Mouse (Mus musculus) adrenal gland, adult 8-10 months (tissue): ENCODE data around the gene Otx2. TPM values are rescaled to one million over a fixed set of nuclear protein-coding genes. Genes with fewer than 3 reads are reported as not detected.

Experiments
- DNase-seq: peaks from one replicate; pipeline ENCODE4 v3.0.0; 2022
- total RNA-seq, 4 experiments: library from RNA; stranded (reverse); gene quantifications; 2 replicates each; pipeline ENCODE4 v1.2.4; 2022

The Otx2 gene
- total RNA-seq = not detected

DNA sequence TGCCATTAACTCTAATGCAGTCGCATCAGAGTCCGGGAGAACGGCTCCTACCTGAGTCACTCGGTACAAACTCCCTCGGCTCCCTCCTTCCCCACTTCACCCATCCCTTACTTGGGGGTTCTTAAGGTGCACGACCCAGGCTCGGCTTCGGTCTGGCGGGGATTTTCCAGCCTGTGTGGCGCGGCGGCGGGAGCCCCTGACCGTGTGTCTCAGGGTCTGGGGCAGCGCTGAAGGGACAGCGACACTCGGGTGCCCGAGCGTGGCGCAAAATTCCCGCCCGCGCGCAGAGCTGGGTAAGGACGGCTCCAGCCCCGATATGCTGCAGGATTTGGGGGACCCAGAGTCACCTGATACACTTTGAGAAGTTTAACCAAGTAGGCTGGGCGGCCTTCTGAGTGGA lies at the start of gene Otx2:
Otx2 (minus strand) TSS at position 279 of the 400 bp plus-strand sequence.
- DNase-seq = no peak

DNA sequence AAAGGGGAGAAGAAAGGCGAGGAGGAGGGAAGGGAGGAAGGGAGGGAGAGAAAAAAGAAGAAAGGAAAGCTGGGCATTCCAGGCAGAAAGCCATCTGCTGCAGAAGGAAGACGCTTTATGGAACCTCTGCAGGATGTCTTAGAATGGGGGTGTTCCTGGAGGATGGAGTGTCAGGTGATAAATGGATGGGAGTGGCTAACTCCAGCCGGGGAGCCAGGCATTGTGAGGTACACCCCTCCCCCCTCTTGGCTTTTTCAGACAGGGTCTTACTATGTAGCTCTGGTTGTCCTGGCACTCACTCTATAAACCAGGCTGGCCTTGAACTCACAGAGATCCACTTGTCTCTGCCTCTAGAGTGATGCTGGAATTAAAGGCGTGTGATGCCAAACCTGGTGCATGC lies 49.1 kb upstream of the Otx2 start:
- DNase-seq = no peak

DNA sequence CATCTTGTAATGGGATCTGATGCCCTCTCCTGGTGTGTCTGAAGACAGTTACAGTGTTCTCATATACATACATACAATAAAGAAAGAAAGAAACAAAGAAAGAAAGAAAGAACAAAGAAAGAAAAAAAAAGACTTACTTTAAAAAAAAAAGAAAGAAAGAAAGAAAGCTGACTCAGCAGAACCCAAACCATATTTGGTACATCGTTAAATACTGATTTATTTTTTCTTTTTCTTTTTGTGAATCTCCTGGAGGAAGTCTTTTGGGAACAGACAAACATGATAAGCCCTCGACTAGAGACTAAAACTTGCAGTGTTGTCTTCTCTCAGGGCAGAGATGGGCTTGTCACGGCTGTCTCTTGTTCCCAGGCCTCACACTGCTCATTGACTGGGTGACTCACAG lies 45.7 kb upstream of the Otx2 start:
- DNase-seq = no peak

DNA sequence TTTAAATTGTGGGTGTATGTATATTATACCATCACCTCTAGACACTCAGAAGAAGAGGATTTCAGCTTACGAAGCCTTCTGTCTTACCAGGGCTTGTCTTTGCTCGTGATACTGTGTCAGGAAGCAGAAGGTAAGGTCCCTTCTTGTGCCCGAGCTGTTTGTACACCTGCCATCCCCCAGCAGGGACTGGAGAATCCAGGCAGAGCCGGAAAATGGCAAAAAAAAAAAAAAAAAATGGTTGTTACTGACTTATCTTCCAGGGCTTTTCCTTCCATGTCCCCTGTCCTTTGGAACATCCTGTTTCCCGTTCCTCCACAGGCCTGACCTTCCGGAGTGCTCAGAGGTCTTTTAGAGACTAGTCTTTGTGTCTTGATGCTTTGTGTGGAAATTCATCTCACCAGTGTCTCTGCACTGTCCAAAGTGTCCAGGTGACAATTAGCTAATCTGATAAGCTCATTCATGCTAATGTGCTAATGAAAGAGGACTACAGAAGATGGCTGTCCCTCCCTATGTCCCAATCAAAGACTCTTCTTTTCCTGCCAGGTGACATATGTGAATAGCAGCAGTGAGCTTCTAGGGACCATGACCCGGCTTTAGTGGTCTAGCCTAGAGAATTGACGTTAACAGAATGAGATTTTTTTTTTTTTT lies 44.1 kb upstream of the Otx2 start:
- DNase-seq = no peak

DNA sequence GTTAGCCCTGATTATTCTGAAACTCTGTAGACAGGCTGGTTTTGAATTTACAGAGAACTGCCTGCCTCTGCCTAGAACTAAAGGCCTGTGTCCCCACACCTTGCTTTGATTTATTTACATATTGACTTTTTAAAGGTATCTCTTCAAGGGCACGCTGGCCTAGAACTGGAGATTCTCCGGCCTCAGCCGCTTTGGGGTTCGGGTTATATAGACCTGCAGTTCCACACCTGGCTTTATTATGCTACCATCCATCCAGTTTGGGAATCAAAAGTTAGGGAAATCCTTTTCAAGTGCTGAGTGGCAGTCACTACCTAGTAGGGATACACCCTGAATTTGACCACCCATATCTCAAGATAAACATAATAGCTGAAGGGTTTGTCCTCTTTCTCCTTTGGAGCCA lies 42.8 kb upstream of the Otx2 start:
- DNase-seq = no peak

DNA sequence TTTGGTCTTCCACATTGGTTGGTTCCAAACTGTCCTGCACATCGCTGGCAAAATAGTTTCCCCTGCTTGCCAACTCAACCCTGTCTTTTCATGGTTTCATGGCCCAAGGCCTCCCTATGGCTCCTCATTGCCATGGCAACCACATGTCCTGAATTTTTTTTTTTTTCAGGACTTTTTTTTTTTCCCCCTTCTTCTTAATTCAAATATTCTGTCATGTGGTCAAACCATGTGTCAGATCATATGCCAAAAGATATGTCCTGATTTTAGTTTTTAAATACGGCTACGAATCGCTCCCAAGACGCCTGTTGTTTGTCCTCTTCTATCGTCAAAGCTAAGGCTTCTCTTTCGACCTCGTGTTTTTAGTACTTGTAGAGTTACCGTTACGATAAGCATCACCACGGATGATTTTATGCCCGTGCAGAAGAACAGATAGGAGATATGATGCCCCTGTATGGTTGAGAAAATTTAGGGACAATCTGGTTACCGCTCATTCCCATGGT lies 37.3 kb upstream of the Otx2 start:
- DNase-seq = no peak

DNA sequence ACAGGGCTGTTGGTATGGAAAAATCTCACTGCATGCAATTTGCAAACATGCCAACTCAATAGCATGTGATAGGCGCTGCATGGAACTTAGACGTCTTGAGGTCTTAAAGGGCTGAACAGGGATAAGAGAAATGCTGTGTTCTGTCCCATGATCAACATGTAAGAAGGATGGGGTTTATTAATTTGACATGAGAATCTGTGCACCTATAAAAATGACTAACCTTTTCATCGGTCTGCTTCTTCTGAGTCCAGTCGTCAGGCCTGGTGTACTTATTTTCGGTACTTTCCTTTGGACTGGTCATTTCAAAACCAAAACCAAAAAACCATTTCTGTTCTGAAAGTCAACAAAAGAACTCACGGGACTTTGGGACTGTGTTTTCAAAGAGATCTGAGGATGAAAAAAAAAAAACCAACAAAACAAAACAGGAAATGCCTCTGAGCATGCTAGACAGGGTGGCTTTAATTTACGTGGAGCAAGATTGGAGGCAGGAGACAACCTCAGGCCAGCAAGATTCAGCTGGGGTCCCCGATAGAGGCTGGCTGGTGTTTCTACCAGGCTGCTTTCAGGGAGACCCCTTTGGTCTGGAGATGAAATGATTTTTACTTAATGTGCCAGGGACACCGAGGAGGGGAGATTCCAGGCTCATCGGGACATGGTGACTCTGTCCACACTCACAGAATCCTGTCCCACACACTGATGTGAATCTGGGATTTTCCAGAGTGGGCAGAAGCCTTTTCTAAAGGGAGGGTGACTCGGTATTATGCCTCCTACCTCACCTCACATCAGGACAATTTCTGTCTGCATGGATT lies 36.6 kb upstream of the Otx2 start:
- DNase-seq = no peak

DNA sequence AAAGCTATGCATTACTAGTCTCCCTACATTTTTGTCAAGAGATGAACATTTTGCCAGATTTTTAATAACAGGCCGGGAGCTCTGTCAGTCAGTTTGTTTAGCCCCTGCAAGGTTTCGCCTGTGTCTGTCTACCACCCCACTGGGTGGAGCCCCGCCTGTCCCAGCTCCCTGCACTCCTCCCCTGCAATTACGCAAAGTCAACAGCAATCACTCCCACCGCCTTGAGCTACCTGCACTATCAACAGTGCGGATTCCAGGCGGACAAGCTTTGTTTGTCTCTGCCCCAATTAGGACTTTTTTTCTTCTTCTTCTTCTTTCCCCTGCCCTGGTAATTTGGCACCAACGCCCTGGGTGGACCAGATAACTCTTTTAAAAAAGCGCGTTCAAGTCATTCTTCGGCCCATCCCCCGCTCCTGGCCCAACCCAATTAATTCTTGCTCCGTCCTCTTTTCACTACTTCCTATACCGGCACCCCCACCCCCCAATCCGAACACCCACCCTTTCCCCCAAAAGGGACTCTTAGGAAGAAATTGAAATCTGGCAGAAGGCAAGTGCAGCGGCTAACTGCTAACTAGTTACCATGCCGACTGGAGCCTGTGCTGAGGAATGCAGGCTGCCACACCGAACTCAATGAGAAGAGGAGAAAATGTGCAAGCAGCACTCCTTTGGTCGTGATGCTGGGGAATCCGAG lies 35.9 kb upstream of the Otx2 start:
- no peak for DNase-seq

DNA sequence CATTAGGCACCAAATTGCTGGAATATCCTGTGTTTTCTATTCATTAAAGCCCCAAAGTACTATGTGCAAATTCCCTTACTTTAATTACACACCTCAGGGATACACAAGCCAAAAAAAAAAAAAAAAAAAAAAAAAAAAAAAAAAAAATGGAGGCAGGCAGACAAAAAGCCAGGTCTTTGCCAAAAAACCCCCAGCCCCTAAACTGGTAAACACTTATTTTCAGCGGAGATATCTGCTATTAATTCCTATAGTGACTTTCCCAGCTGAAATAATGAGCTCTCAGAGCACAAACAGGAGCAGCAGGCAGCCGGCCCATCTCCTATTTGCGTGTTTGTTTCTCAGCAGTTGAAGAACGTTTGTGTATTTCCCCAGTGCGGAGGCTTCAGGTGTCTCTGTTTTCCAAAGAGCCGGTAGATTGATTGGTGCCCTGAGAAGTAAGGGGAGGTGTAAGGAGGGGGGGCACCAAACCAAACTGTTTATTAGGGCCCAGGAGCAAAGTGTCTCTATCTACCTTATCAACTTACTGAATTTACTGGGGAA lies 34.3 kb upstream of the Otx2 start:
- DNase-seq = no peak

DNA sequence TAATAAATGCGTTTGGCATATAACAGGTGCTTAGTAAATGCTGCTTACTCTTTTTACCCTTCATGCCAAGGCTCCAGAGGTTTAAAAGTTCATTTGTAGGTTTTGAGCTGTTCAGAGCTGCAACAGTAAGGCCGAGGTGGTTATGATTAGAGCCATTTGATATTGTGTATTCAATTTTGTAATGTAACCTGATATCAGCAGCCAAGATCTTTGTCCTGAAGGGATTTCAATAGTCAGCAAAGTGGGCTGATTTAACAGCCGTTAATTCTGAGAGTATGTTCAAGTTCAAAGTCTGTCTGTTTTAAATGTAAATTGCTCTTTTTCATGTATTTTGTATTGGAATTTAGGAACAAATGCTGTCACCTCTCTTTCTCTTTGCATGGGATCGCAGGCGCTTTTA lies 33.8 kb upstream of the Otx2 start:
- no peak for DNase-seq

DNA sequence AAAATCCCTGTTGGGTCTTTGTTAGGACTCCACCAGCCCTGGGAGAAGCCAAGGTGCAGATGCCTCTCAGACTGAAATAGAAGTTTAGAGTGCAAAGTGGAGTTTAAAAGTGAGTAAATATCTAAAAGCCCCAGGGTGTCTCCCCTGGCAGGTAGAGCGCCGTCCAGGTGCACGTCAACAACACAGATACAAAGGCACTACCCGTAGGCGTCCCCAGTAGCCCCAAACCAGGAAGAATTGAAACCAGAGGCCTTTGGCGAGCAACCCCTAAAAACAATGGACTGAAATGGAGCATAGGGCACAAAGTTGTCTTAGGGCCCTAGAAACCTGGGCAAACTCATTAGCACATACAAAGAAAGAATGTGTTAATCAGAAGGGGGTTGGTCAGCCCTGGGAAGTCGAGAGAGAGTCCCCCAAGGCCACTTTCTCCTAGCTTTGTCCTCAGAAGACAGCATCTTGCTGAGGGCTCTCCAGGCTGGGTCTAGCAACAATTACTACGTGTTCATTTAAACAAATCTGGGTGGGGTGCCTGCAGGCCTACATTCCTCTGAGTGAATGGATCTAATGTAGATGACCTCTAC lies 27.3 kb upstream of the Otx2 start:
- DNase-seq = no peak

DNA sequence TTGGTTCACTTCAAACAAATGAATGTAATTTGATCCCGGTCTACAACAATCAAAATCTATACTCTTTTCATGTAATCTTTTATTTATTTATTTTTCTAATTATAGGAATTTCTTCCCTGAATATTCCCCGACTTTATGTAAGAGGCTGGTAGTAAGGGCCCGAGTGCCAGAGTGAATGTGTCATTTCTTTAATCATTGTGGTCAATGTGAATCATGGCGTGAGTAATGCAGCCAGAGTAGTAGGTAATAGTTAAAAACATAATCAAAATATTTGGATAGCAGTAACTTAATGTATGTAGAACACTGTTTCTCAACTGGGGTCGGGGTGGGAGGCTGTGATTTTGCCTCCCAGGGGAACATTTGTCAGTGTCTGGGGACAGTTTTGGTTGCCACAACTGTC lies 6.0 kb upstream of the Otx2 start:
- no peak for DNase-seq

DNA sequence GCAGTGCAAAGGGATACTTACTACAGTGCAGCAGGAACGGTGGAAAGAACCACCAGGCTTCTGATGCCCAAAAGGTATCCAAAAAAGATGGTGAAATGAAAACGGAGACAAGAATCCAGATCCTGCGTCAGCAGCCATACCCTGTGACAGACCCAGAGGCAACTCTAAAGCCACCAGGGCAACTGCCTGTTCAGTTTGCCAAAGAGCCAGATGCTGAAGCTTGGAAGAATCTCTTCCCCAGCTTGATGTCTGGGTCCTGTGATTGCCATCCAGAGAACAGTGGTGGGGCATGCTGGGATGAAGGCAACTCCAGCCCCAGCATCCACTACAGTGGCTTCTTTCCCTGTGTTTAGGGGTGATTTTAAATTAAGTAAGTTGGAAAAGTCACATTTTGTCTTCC lies 5.1 kb upstream of the Otx2 start:
- DNase-seq = no peak

DNA sequence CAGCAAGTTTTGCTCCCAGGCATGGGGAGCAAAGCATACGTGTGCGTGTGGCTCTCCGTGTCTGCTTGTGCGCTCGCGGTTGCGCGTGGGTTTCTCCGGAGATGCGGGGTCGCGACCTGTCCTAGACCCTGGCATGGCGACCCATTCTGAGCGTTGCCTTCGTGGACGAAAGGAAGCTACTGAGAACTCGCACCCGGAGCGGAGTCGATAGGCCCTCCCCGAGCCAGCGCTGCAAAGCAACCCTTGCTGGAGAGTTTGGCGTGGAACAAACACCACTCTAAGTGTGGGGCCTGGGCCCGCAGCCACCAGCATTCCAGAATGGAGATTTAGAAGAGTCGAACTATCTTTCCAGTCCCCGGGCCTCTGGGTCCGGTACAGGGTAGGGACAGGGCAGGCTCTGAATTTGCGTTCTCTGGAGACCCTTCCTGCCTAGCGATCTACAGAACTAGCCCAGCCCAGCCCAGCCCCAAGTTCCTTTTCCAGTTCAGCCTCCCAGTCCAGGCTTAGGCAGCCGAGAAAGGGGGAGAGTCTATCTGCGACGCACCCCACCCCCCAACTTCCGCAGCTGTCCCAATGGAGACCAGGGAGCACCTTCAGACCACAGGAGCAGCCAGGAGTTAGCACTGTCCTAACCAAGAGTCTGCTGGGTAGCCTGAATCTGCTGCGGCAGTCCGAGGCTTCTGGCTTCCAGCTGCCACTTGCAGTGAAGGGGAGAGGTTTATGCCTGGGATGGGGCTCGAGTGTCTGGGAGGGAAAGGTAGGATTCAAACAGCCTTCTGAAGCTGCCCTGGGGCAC lies 615 bp upstream of the Otx2 start:
- DNase-seq = no peak

DNA sequence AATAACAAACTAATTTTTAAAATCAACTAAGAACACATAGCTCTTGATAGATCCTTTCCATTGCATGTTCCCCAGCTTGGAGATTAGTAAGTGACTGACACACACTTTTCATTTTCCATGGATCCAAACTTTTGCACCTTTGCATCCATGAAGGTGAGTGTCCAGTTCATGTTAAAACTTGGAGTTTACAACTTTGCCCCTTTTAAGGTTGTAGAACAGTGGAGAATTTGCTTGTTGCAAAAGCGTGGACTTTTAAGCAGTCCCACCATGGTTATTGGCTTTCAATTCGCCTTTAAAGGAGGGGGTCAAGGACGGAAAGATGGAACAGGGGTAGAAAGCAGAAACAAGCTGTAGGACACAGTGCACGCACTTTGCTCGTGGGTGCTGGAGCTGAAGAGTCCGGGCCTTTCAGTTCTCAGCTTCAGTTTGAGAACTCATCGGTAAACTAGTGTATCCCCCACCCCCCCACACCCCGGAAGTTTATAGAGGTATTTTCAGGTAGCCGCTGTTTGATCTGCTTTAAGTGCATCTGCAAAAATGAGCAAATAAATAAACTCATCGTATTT lies 925 bp downstream of the Otx2 start:
- DNase-seq = no peak

DNA sequence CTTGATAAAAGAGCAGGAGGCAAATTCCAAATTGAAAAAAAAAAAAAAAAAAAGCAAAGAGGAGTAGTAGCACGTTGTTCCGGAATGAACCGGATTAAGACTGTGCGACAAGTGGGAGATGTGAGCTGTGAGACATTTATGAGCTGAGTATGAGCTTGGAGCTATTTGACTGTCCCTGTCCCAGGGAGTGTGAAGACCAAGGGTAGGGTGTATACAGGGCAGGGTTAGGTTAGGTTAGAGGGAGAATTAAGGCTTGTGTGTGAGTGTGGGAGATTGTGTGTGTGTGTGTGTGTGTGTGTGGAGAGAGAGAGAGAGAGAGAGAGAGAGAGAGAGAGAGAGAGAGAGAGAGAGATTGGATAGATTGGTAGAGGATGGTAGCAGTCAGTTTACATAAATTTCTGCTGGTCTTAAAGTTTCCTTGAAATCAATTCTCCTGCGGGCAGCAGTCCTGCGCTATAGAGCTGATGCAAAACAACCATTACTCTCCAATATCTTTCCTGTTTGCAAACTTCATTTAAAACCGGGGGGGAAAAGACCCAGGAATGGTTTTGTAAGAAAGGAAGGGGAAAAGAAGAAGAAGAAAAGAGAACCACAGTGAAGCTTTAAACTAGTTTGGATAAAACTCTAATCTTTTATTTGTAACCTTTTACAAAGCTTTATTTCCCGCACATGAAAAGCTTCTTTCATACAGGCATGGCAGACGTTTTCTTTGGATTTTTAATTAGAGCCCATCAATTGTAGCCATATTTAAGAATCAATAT lies 2.0 kb downstream of the Otx2 start:
- no peak for DNase-seq

DNA sequence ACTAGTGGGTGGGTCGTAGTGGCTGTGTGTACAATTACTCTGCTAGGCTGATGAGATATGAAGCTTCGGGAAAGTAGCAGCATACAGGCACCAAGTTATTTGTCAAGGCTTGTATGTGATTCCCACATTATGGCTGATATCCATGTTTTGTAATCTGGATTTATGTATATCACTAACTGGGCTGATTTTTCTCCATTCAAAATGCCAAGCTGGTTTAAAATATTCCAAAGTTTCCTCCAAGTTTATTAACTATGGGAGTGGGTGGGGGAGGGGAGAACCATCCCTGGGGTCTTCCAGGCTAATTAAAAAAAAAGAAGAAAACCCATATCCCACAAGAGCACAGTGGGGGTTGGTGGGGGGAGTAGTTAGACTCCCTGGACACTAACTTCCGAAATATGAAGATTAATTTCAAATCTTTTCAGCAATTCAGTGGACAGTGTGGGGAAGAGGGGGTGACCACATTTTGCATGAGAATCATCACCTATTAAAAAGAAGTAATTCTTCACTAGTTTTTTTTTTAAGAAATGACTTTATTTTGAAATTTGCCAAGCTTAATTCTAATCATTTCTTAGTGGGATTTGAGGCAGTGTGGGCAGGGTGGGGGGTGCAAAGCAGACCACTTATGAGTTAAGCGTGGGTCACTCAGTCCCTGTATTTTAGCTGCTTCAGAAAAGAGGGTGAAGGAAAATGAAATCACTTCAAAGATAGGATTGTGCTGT lies 2.7 kb downstream of the Otx2 start:
- no peak for DNase-seq

DNA sequence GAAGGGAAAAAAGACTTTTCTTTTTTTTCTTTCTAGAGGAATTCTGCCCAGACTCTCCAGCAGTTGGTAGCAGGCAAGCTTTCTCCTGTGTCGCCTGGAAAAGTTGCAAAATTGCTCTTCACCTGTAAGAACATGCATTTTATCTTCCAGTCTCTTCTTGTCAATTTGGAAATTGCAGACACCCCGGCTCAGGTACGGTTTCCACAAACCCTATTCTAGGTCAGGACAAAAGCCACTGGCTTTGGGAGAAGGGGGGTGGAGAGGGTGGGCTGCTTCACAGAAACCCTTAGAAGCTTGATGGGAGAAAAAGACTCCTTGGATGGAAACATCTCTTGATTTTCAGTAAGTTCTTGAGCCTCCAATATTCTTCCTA lies 3.4 kb downstream of the Otx2 start:
- no peak for DNase-seq

DNA sequence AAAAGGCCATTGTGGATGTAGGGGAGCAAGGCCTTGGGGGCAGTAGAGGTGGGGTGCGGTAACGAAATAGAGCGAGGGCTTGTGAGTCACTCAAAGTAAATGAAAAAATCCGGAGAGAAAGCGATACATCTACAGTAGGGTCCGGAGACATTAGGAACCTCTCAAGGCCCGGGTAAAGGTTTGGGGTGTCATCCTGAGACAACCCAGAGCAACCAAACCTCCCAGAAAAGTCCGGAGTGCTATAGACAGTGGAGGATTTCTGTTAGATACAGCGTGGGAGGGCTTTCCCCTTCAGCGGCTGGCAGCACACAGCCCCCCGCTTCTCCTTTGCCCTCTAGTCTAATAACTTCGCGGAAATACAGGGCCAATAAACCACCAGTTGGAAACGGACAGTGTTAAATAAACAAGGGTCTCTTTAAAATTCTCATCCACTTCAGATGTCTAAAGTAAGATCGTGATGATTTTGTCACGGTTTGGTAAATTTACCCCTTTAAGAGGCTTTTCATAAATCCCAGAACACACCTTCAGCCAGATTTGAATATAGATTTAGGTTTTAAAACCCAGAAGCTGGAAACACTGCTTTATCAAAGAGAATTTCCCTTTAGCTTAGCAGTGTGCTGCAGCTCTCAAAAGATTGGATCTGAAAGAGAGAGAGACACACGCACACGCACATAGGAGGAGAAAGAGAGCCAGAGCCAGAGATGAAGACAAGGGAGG lies 3.9 kb downstream of the Otx2 start:
- DNase-seq = no peak
